Mouse (Mus musculus): ENCODE measurements around the gene Vrk1. TPM values are rescaled to one million over a fixed set of nuclear protein-coding genes. Genes with fewer than 3 reads are reported as not detected.

Gene Vrk1
- polyA plus RNA-seq, 1 experiment = 10.3 TPM

DNA sequence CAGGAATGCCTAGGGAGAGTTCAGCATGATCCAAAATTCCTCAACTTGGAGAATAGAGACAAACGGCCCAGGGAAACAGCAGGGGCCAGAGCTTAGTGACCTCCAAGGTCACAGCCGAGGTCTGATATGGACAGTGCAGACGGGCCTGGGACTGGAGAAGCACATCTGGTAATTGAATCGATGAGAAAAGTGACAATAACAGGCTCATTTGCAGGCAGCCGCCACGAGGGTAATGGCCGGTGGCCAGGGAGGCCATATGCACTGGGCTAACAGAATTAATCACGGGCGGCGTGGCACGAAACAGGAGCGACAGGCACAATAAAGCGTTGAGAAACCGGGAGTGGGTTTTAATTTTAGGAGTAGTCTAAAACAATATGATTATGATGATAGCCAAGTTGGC lies 113.2 kb downstream of the Vrk1 start:
- TF ChIP-seq USF1 (IDR thresholded peaks at IDR 0.05; ENCODE audit: low read depth) (no peak), MYOD1 (IDR thresholded peaks at IDR 0.05; ENCODE audit: control insufficient read depth in 1 of 3, insufficient read length in 2 of 3, low read depth in 2 of 3) (no peak), CEBPB (IDR thresholded peaks at IDR 0.05; ENCODE audit: insufficient read depth, poor library complexity, severe bottlenecking) (no peak), POLR2AphosphoS2 (IDR thresholded peaks at IDR 0.05; ENCODE audit: insufficient read length, low read depth) (no peak), POLR2A (IDR thresholded peaks at IDR 0.05; ENCODE audit: insufficient read length, low read depth) (no peak), REST (IDR thresholded peaks at IDR 0.05; ENCODE audit: insufficient read depth, insufficient read length) (no peak), E2F4 (IDR thresholded peaks at IDR 0.05; ENCODE audit: insufficient read depth) (no peak), MYOG (IDR thresholded peaks at IDR 0.05; ENCODE audit: control insufficient read depth in 1 of 3, insufficient read depth in 1 of 3, insufficient read length in 2 of 3, low read depth in 2 of 3) (no peak), MAX (IDR thresholded peaks at IDR 0.05; ENCODE audit: low read depth) (no peak), SRF (IDR thresholded peaks at IDR 0.05; ENCODE audit: control insufficient read depth, insufficient read length, low read depth) (no peak), TCF12 (IDR thresholded peaks at IDR 0.05; ENCODE audit: insufficient read depth, poor library complexity, severe bottlenecking) (no peak), TCF3 (IDR thresholded peaks at IDR 0.05; ENCODE audit: insufficient read length, low read depth) (no peak)
- Histone ChIP-seq H3K79me2 (ENCODE audit: control insufficient read depth, insufficient read depth) (no peaks in the 10 kb centered on the region), H3ac (ENCODE audit: control insufficient read depth, insufficient read length) (no peak overlapping the region), H3K4me2 (ENCODE audit: low read depth) (no peak overlapping the region), H3K27me3 (ENCODE audit: control insufficient read depth, insufficient read depth, insufficient read length) (no peaks in the 10 kb centered on the region), H3K36me3 (ENCODE audit: control insufficient read depth, insufficient read depth) (no peaks in the 10 kb centered on the region), H3K4me3 (no peak overlapping the region)

DNA sequence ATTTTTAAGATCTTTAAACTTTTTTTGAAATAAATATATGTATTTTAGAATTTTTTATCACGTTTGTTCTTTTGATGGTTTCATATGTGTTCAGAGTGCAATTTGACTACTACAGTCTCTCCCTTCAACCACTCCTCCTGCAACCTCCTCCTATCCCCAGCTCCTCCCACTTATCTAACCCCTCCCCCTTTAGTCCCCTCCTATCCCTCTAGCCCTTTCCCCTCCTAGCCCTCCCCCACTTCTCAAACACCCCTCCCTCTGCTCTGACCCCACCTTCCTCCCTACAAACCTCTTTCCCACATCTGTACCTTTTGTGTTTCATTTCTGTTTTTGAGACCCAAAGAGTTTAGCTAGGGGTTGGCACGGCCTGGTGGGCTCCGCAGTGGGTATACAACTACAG lies 114.6 kb downstream of the Vrk1 start:
- H3K4me3 ChIP-seq = no peak overlapping the region
- no peak overlapping the region for H3K4me2 ChIP-seq (ENCODE audit: low read depth)
- no peak overlapping the region for H3ac ChIP-seq (ENCODE audit: control insufficient read depth, insufficient read length)
- no peaks in the 10 kb centered on the region for H3K79me2 ChIP-seq (ENCODE audit: control insufficient read depth, insufficient read depth)
- TF ChIP-seq MAX (IDR thresholded peaks at IDR 0.05; ENCODE audit: low read depth) (no peak), POLR2AphosphoS2 (IDR thresholded peaks at IDR 0.05; ENCODE audit: insufficient read length, low read depth) (no peak), E2F4 (IDR thresholded peaks at IDR 0.05; ENCODE audit: insufficient read depth) (no peak), MYOD1 (IDR thresholded peaks at IDR 0.05; ENCODE audit: control insufficient read depth in 1 of 3, insufficient read length in 2 of 3, low read depth in 2 of 3) (no peak), USF1 (IDR thresholded peaks at IDR 0.05; ENCODE audit: low read depth) (no peak), SRF (IDR thresholded peaks at IDR 0.05; ENCODE audit: control insufficient read depth, insufficient read length, low read depth) (no peak), TCF12 (IDR thresholded peaks at IDR 0.05; ENCODE audit: insufficient read depth, poor library complexity, severe bottlenecking) (no peak), MYOG (IDR thresholded peaks at IDR 0.05; ENCODE audit: control insufficient read depth in 1 of 3, insufficient read depth in 1 of 3, insufficient read length in 2 of 3, low read depth in 2 of 3) (no peak), REST (IDR thresholded peaks at IDR 0.05; ENCODE audit: insufficient read depth, insufficient read length) (no peak), TCF3 (IDR thresholded peaks at IDR 0.05; ENCODE audit: insufficient read length, low read depth) (no peak), CEBPB (IDR thresholded peaks at IDR 0.05; ENCODE audit: insufficient read depth, poor library complexity, severe bottlenecking) (no peak), POLR2A (IDR thresholded peaks at IDR 0.05; ENCODE audit: insufficient read length, low read depth) (no peak)
- no peaks in the 10 kb centered on the region for H3K27me3 ChIP-seq (ENCODE audit: control insufficient read depth, insufficient read depth, insufficient read length)
- no peaks in the 10 kb centered on the region for H3K36me3 ChIP-seq (ENCODE audit: control insufficient read depth, insufficient read depth)

Other genes with a start within 250 kb of the Vrk1 start
- 78.6 TPM for gene Papola, start 225.5 kb upstream of the Vrk1 start, polyA plus RNA-seq (2012; fragmentation: generic; extraction: Trizol)